Comparison of ENCODE assay signal across 8 mouse cellular contexts in genomic region chr12:33220081-33220480, GRCm38 (mm10).
A peak's percentile ranks its signal among the peaks of the same experiment; 100 is the strongest.
DNase-seq lines count a peak whose midpoint lies in the region; ATAC-seq and TF ChIP-seq lines count a peak whose summit lies in the region.

No protein-coding gene starts in this region.

- ATAC-seq in heart, embryonic 11.5 days (replicated peaks; ENCODE audit: insufficient number of reproducible peaks, low FRiP score, low TSS enrichment), result no peak
- ATAC-seq in midbrain, embryonic 11.5 days (ENCODE audit: low FRiP score), result no peak
- ATAC-seq in midbrain, postnatal 0 days (ENCODE audit: low FRiP score), result no peak
- ATAC-seq in intestine, embryonic 16.5 days, result peak; percentile 45
- no peak for ATAC-seq in monocyte, adult 5-6 weeks (replicated peaks; ENCODE audit: insufficient number of reproducible peaks, low FRiP score, low TSS enrichment, poor library complexity, severe bottlenecking)

- H3K27ac ChIP-seq in heart, embryonic 11.5 days (ENCODE audit: low read depth, low read length), result peak overlapping the region; percentile 94
- peak overlapping the region; percentile 14; the same call in 1 of the 2 replicates for H3K27ac ChIP-seq in midbrain, embryonic 11.5 days (ENCODE audit: low read depth, low read length)
- no peak overlapping the region for H3K27ac ChIP-seq in midbrain, postnatal 0 days (ENCODE audit: low read depth, low read length)
- H3K27ac ChIP-seq in intestine, embryonic 16.5 days (ENCODE audit: low read length), result peak overlapping the region; percentile 50
- peak overlapping the region; percentile 67 for H3K27ac ChIP-seq in small intestine, adult 2 months (ENCODE audit: insufficient read depth, low read depth, low read length)

- no peak for TF ChIP-seq CTCF in midbrain, postnatal 0 days (IDR thresholded peaks at IDR 0.05)
- no peak for TF ChIP-seq CTCF in small intestine, adult 2 months (IDR thresholded peaks at IDR 0.05; ENCODE audit: extremely low read depth, insufficient read length, insufficient replicate concordance, low read depth, low read length)

- H3K27me3 ChIP-seq in heart, embryonic 11.5 days (ENCODE audit: control insufficient read depth, insufficient read depth, low read length), result 0 out of 2 replicates have a peak, but pooled peaks cover 3% of the 10 kb centered on the region
- H3K27me3 ChIP-seq in midbrain, embryonic 11.5 days (ENCODE audit: control insufficient read depth, insufficient read depth, low read length), result no peaks in the 10 kb centered on the region
- no peaks in the 10 kb centered on the region for H3K27me3 ChIP-seq in midbrain, postnatal 0 days (ENCODE audit: insufficient read depth, low read length)
- no peaks in the 10 kb centered on the region for H3K27me3 ChIP-seq in intestine, embryonic 16.5 days (replicated peaks; ENCODE audit: control insufficient read depth, insufficient read depth, low read length)
- no peaks in the 10 kb centered on the region for H3K27me3 ChIP-seq in small intestine, adult 2 months (ENCODE audit: control insufficient read depth, insufficient read depth, low read length)

- H3K9me3 ChIP-seq in heart, embryonic 11.5 days (replicated peaks; ENCODE audit: control insufficient read depth, low read length), result no peaks in the 10 kb centered on the region
- H3K9me3 ChIP-seq in midbrain, embryonic 11.5 days (ENCODE audit: control insufficient read depth, low read length), result no peaks in the 10 kb centered on the region
- no peaks in the 10 kb centered on the region for H3K9me3 ChIP-seq in midbrain, postnatal 0 days (ENCODE audit: low read length)
- H3K9me3 ChIP-seq in intestine, embryonic 16.5 days (ENCODE audit: control insufficient read depth, low read length), result no peaks in the 10 kb centered on the region

- DNase-seq in heart, postnatal 25 days (ENCODE audit: low spot score), result no peak
- DNase-seq in midbrain, embryonic 11.5 days (ENCODE audit: low spot score, missing footprints), result no peak
- no peak for DNase-seq in midbrain, postnatal 0 days (ENCODE audit: low spot score)
- DNase-seq in cerebellum, adult 11 months, result no peak

- intact Hi-C loops in heart, postnatal 25 days (cut with DNase I), result no loop called here

- peak overlapping the region; percentile 59; the same call in 1 of the 2 replicates for H3K9ac ChIP-seq in heart, embryonic 11.5 days (ENCODE audit: low read depth, low read length)
- no peak overlapping the region for H3K9ac ChIP-seq in midbrain, embryonic 11.5 days (ENCODE audit: low read length)
- no peak overlapping the region for H3K9ac ChIP-seq in midbrain, postnatal 0 days (replicated peaks; ENCODE audit: low read length, poor library complexity, severe bottlenecking)
- H3K9ac ChIP-seq in intestine, embryonic 16.5 days (ENCODE audit: low read depth, low read length), result no peak overlapping the region

- no peak for TF ChIP-seq POLR2A in small intestine, adult 2 months (IDR thresholded peaks at IDR 0.05; ENCODE audit: low read depth, low read length)

- H3K4me1 ChIP-seq in heart, embryonic 11.5 days (ENCODE audit: control insufficient read depth, insufficient read depth, low read length), result peaks cover 36% of the 10 kb centered on the region
- peaks cover 13% of the 10 kb centered on the region for H3K4me1 ChIP-seq in midbrain, embryonic 11.5 days (ENCODE audit: control insufficient read depth, insufficient read depth, low read length)
- no peaks in the 10 kb centered on the region; the same call in 1 of the 2 replicates for H3K4me1 ChIP-seq in midbrain, postnatal 0 days (ENCODE audit: insufficient read depth, low read length)
- H3K4me1 ChIP-seq in intestine, embryonic 16.5 days (ENCODE audit: control insufficient read depth, insufficient read depth, low read length), result peaks cover 19% of the 10 kb centered on the region; the same call in 1 of the 2 replicates
- H3K4me1 ChIP-seq in small intestine, adult 2 months (ENCODE audit: control insufficient read depth, insufficient read depth, insufficient read length, low read length), result peaks cover 27% of the 10 kb centered on the region

- 68% methylated on average over 5 of the region's 5 CpGs for WGBS in heart, embryonic 11.5 days (ENCODE audit: insufficient replicate concordance)
- WGBS in midbrain, embryonic 11.5 days, result 85% methylated on average over 5 of the region's 5 CpGs
- 28% methylated on average over 3 of the region's 5 CpGs for WGBS in midbrain, postnatal 0 days
- WGBS in intestine, embryonic 16.5 days, result 54% methylated on average over 3 of the region's 5 CpGs
- WGBS in small intestine, adult 2 months, result 29% methylated on average over 5 of the region's 5 CpGs

- H3K4me3 ChIP-seq in heart, embryonic 11.5 days (ENCODE audit: low read depth, low read length), result no peak overlapping the region
- no peak overlapping the region for H3K4me3 ChIP-seq in midbrain, embryonic 11.5 days (ENCODE audit: low read depth, low read length)
- H3K4me3 ChIP-seq in midbrain, postnatal 0 days (ENCODE audit: low read depth, low read length), result no peak overlapping the region
- no peak overlapping the region for H3K4me3 ChIP-seq in intestine, embryonic 16.5 days (ENCODE audit: low read length)
- H3K4me3 ChIP-seq in small intestine, adult 2 months (ENCODE audit: low read depth, low read length), result no peak overlapping the region

- no peaks in the 10 kb centered on the region for H3K36me3 ChIP-seq in heart, embryonic 11.5 days (ENCODE audit: control insufficient read depth, insufficient read depth, low read length)
- H3K36me3 ChIP-seq in midbrain, embryonic 11.5 days (ENCODE audit: control insufficient read depth, insufficient read depth, low read length), result no peaks in the 10 kb centered on the region; the same call in 1 of the 2 replicates
- H3K36me3 ChIP-seq in midbrain, postnatal 0 days (ENCODE audit: insufficient read depth, low read length), result 0 out of 2 replicates have a peak, but pooled peaks cover 8% of the 10 kb centered on the region
- H3K36me3 ChIP-seq in intestine, embryonic 16.5 days (ENCODE audit: control insufficient read depth, insufficient read depth, low read length), result no peaks in the 10 kb centered on the region
- 0 out of 2 replicates have a peak, but pooled peaks cover 1% of the 10 kb centered on the region for H3K36me3 ChIP-seq in small intestine, adult 2 months (ENCODE audit: control insufficient read depth, insufficient read depth, low read length)

- H3K4me2 ChIP-seq in heart, embryonic 11.5 days, result peak overlapping the region; percentile 59
- no peak overlapping the region for H3K4me2 ChIP-seq in midbrain, embryonic 11.5 days
- no peak overlapping the region for H3K4me2 ChIP-seq in midbrain, postnatal 0 days (ENCODE audit: low read depth, low read length, poor library complexity, severe bottlenecking)
- H3K4me2 ChIP-seq in intestine, embryonic 16.5 days (ENCODE audit: low read depth, low read length), result no peak overlapping the region
